ENCODE assay signal across 13 mouse cellular contexts in genomic region chr6:99655488-99655887, GRCm38 (mm10). TPM values are rescaled to one million over a fixed set of nuclear protein-coding genes. Genes with fewer than 3 reads are reported as not detected.
DNase-seq lines count a peak whose midpoint lies in the region; ATAC-seq lines count a peak whose summit lies in the region.
"Had no signal": no experiment of that assay in that cellular context is flagged by ENCODE, and none has a peak within 500 bp of the region (broad histone marks: within the 10 kb centered on the region; RNA-seq: fewer than 3 reads in every experiment).

No protein-coding gene starts in this region.

- H3K9ac ChIP-seq in midbrain, embryonic 11.5 days (ENCODE audit: low read length), result no peak overlapping the region
- H3K9ac ChIP-seq in midbrain, embryonic 14.5 days (replicated peaks; ENCODE audit: low read length), result no peak overlapping the region
- no peak overlapping the region for H3K9ac ChIP-seq in hindbrain, embryonic 14.5 days
- H3K9ac ChIP-seq in forebrain, embryonic 13.5 days, result no peak overlapping the region
- H3K9ac ChIP-seq: heart, embryonic 13.5 days; intestine, embryonic 15.5 days had no signal

- 57% methylated on average over 7 of the region's 7 CpGs for WGBS in midbrain, embryonic 11.5 days
- WGBS in midbrain, embryonic 14.5 days, result 42% methylated on average over 7 of the region's 7 CpGs
- WGBS in hindbrain, embryonic 14.5 days, result 57% methylated on average over 7 of the region's 7 CpGs
- WGBS in forebrain, embryonic 13.5 days, result 45% methylated on average over 7 of the region's 7 CpGs

- intact Hi-C loops in left cerebral cortex, postnatal 4 days (cut with DNase I), result loop anchor here (10.0 kb wide), 1 partner anchor 989 kb away; no protein-coding TSS in a partner anchor

- H3K4me1 ChIP-seq in midbrain, embryonic 11.5 days (ENCODE audit: control insufficient read depth, insufficient read depth, low read length), result no peaks in the 10 kb centered on the region
- peaks cover 7% of the 10 kb centered on the region; the same call in 1 of the 2 replicates for H3K4me1 ChIP-seq in midbrain, embryonic 14.5 days (ENCODE audit: control insufficient read depth, insufficient read depth, low read length)
- peaks cover 4% of the 10 kb centered on the region; the same call in 1 of the 2 replicates for H3K4me1 ChIP-seq in hindbrain, embryonic 14.5 days (replicated peaks; ENCODE audit: control insufficient read depth, insufficient read depth, low read length)
- H3K4me1 ChIP-seq in forebrain, embryonic 13.5 days, result peaks cover 11% of the 10 kb centered on the region
- H3K4me1 ChIP-seq: intestine, embryonic 15.5 days had no signal

- no peak overlapping the region for H3K27ac ChIP-seq in midbrain, embryonic 11.5 days (ENCODE audit: low read depth, low read length)
- no peak overlapping the region for H3K27ac ChIP-seq in midbrain, embryonic 14.5 days (replicated peaks; ENCODE audit: low read depth, low read length)
- H3K27ac ChIP-seq in hindbrain, embryonic 14.5 days, result no peak overlapping the region
- no peak overlapping the region for H3K27ac ChIP-seq in forebrain, embryonic 13.5 days
- H3K27ac ChIP-seq: heart, embryonic 13.5 days; intestine, embryonic 15.5 days; layer of hippocampus, adult 2 months had no signal

- H3K4me2 ChIP-seq in midbrain, embryonic 11.5 days, result no peak overlapping the region
- no peak overlapping the region for H3K4me2 ChIP-seq in midbrain, embryonic 14.5 days (ENCODE audit: low read length)
- H3K4me2 ChIP-seq in hindbrain, embryonic 14.5 days (replicated peaks), result no peak overlapping the region
- no peak overlapping the region for H3K4me2 ChIP-seq in forebrain, embryonic 13.5 days
- H3K4me2 ChIP-seq: heart, embryonic 13.5 days; intestine, embryonic 15.5 days had no signal

- no peaks in the 10 kb centered on the region for H3K9me3 ChIP-seq in midbrain, embryonic 11.5 days (ENCODE audit: control insufficient read depth, low read length)
- no peaks in the 10 kb centered on the region for H3K9me3 ChIP-seq in midbrain, embryonic 14.5 days (ENCODE audit: control insufficient read depth, low read length)
- H3K9me3 ChIP-seq in hindbrain, embryonic 14.5 days (ENCODE audit: control insufficient read depth, low read length), result no peaks in the 10 kb centered on the region
- no peaks in the 10 kb centered on the region for H3K9me3 ChIP-seq in forebrain, embryonic 13.5 days (replicated peaks)
- H3K9me3 ChIP-seq: heart, embryonic 13.5 days; intestine, embryonic 15.5 days had no signal

- DNase-seq in midbrain, embryonic 11.5 days (ENCODE audit: low spot score, missing footprints), result peak; percentile 53
- no peak for DNase-seq in midbrain, embryonic 14.5 days
- no peak for DNase-seq in hindbrain, embryonic 14.5 days (ENCODE audit: low spot score)
- no peak for DNase-seq in left cerebral cortex, postnatal 4 days
- no peak for DNase-seq in layer of hippocampus, adult 9-11 months
- DNase-seq: cerebellum, postnatal 14 days; right cerebral cortex, adult 18-20 months had no signal

- H3K36me3 ChIP-seq in midbrain, embryonic 11.5 days (ENCODE audit: control insufficient read depth, insufficient read depth, low read length), result no peaks in the 10 kb centered on the region
- no peaks in the 10 kb centered on the region for H3K36me3 ChIP-seq in midbrain, embryonic 14.5 days (ENCODE audit: control insufficient read depth, insufficient read depth, low read length)
- no peaks in the 10 kb centered on the region for H3K36me3 ChIP-seq in hindbrain, embryonic 14.5 days (replicated peaks; ENCODE audit: control insufficient read depth, insufficient read depth)
- no peaks in the 10 kb centered on the region for H3K36me3 ChIP-seq in forebrain, embryonic 13.5 days (ENCODE audit: poor library complexity, severe bottlenecking)
- H3K36me3 ChIP-seq: heart, embryonic 13.5 days; intestine, embryonic 15.5 days had no signal

- no peaks in the 10 kb centered on the region for H3K27me3 ChIP-seq in midbrain, embryonic 11.5 days (ENCODE audit: control insufficient read depth, insufficient read depth, low read length)
- H3K27me3 ChIP-seq in midbrain, embryonic 14.5 days (ENCODE audit: control insufficient read depth, insufficient read depth, low read length), result no peaks in the 10 kb centered on the region
- no peaks in the 10 kb centered on the region for H3K27me3 ChIP-seq in hindbrain, embryonic 14.5 days (ENCODE audit: control insufficient read depth, insufficient read depth, low read length)
- H3K27me3 ChIP-seq in forebrain, embryonic 13.5 days, result no peaks in the 10 kb centered on the region
- H3K27me3 ChIP-seq: intestine, embryonic 15.5 days had no signal

- no peak for ATAC-seq in midbrain, embryonic 11.5 days (ENCODE audit: low FRiP score)
- ATAC-seq in midbrain, embryonic 14.5 days (ENCODE audit: low FRiP score, low TSS enrichment), result no peak
- ATAC-seq in hematopoietic stem cell, adult 5-6 weeks (replicated peaks in 1 of 2; ENCODE audit: insufficient read depth in 1 of 2, low FRiP score in 2 of 2, low TSS enrichment in 1 of 2, low read depth in 1 of 2, poor library complexity in 2 of 2, severe bottlenecking in 2 of 2), result peak; percentile 77 to 88
- ATAC-seq in megakaryocyte progenitor cell, adult 5-6 weeks (replicated peaks; ENCODE audit: poor library complexity), result peak; percentile 81
- ATAC-seq in hindbrain, embryonic 14.5 days (ENCODE audit: low FRiP score), result no peak
- ATAC-seq in forebrain, embryonic 13.5 days, result no peak
- ATAC-seq: intestine, embryonic 15.5 days had no signal

- no peak overlapping the region for H3K4me3 ChIP-seq in midbrain, embryonic 11.5 days (ENCODE audit: low read depth, low read length)
- no peak overlapping the region for H3K4me3 ChIP-seq in midbrain, embryonic 14.5 days (replicated peaks; ENCODE audit: low read depth, low read length)
- H3K4me3 ChIP-seq in hindbrain, embryonic 14.5 days (replicated peaks; ENCODE audit: low read length), result no peak overlapping the region
- H3K4me3 ChIP-seq in forebrain, embryonic 13.5 days, result no peak overlapping the region
- H3K4me3 ChIP-seq: heart, embryonic 13.5 days; intestine, embryonic 15.5 days; layer of hippocampus, adult 2 months had no signal

RNA-seq across cellular contexts. Expression of gene Eif4e3, which starts 11.1 kb away (rescaled TPM):
- polyA plus RNA-seq in midbrain, embryonic 11.5 days (2014; fragmentation: Nextera tagmentation; extraction: Ambion mirVana), result 16.2 and 17.5 TPM in 2 replicates
- polyA plus RNA-seq in midbrain, embryonic 14.5 days (2014; fragmentation: Nextera tagmentation; extraction: Ambion mirVana), result 7.4 and 7.8 TPM in 2 replicates
- 29.2 and 32.4 TPM in 2 replicates for total RNA-seq in hematopoietic stem cell, adult 5-6 weeks (2017)
- total RNA-seq in megakaryocyte progenitor cell, adult 5-6 weeks (2015), result 19.4 and 23.6 TPM in 2 replicates
- 19.8 and 20.8 TPM in 2 replicates for total RNA-seq in megakaryocyte progenitor cell, adult 5-6 weeks (2017)
- 6.0 and 6.6 TPM in 2 replicates for polyA plus RNA-seq in hindbrain, embryonic 14.5 days (2014; fragmentation: Nextera tagmentation; extraction: Ambion mirVana)
- polyA plus RNA-seq in forebrain, embryonic 13.5 days (2015; fragmentation: Nextera tagmentation; extraction: Ambion mirVana), result 10.5 and 11.5 TPM in 2 replicates
- total RNA-seq in left cerebral cortex, postnatal 4 days (2021), result 10 to 100 TPM; 13.9 to 16.0 TPM

RNA-seq across cellular contexts. Expression of gene Gm20696, which starts 11.1 kb away (rescaled TPM):
- polyA plus RNA-seq in midbrain, embryonic 11.5 days (2014; fragmentation: Nextera tagmentation; extraction: Ambion mirVana), result 2.5 and 3.4 TPM in 2 replicates
- 1.6 and 4.0 TPM in 2 replicates for polyA plus RNA-seq in midbrain, embryonic 14.5 days (2014; fragmentation: Nextera tagmentation; extraction: Ambion mirVana)
- 1.9 and 9.3 TPM in 2 replicates for total RNA-seq in hematopoietic stem cell, adult 5-6 weeks (2017)
- 5.9 and 11.8 TPM in 2 replicates for total RNA-seq in megakaryocyte progenitor cell, adult 5-6 weeks (2015)
- total RNA-seq in megakaryocyte progenitor cell, adult 5-6 weeks (2017), result 2.7 and 3.5 TPM in 2 replicates
- 2.4 and 2.6 TPM in 2 replicates for polyA plus RNA-seq in hindbrain, embryonic 14.5 days (2014; fragmentation: Nextera tagmentation; extraction: Ambion mirVana)
- 3.8 and 3.9 TPM in 2 replicates for polyA plus RNA-seq in forebrain, embryonic 13.5 days (2015; fragmentation: Nextera tagmentation; extraction: Ambion mirVana)
- total RNA-seq in left cerebral cortex, postnatal 4 days (2021), result 10 to 100 TPM; 11.2 to 15.9 TPM

RNA-seq across cellular contexts. Expression of gene Gpr27, which starts 37.0 kb away (rescaled TPM):
- polyA plus RNA-seq in midbrain, embryonic 11.5 days (2014; fragmentation: Nextera tagmentation; extraction: Ambion mirVana), result 3.0 and 3.8 TPM in 2 replicates
- polyA plus RNA-seq in midbrain, embryonic 14.5 days (2014; fragmentation: Nextera tagmentation; extraction: Ambion mirVana), result 23.6 and 24.4 TPM in 2 replicates
- 0.25 and 0.88 TPM in 2 replicates for total RNA-seq in hematopoietic stem cell, adult 5-6 weeks (2017)
- 0.10 TPM in 1 of 2 replicates, not detected in the other for total RNA-seq in megakaryocyte progenitor cell, adult 5-6 weeks (2015)
- total RNA-seq in megakaryocyte progenitor cell, adult 5-6 weeks (2017), result not detected in 2 replicates
- polyA plus RNA-seq in hindbrain, embryonic 14.5 days (2014; fragmentation: Nextera tagmentation; extraction: Ambion mirVana), result 23.0 and 27.9 TPM in 2 replicates
- 6.6 and 7.6 TPM in 2 replicates for polyA plus RNA-seq in forebrain, embryonic 13.5 days (2015; fragmentation: Nextera tagmentation; extraction: Ambion mirVana)
- total RNA-seq in left cerebral cortex, postnatal 4 days (2021), result 100 to 1,000 TPM; 101 to 104 TPM

Comparison
In these comparisons a context has a peak if more than half of its experiments do, and no peak if none do; other contexts are left out.
1. ATAC-seq: peak in hematopoietic stem cell, adult 5-6 weeks (2 of 2) and megakaryocyte progenitor cell, adult 5-6 weeks (single experiment); none in midbrain, embryonic 11.5 days (single experiment), midbrain, embryonic 14.5 days (single experiment), hindbrain, embryonic 14.5 days (single experiment) and forebrain, embryonic 13.5 days (single experiment).